Mouse (Mus musculus): ENCODE results near the gene Eif2d. TPM values are rescaled to one million over a fixed set of nuclear protein-coding genes. Genes with fewer than 3 reads are reported as not detected.

Gene Eif2d
- 19.7 and 20.1 TPM in 2 replicates for polyA plus RNA-seq (2012)

GRCm38 (mm10) chr1:131153018-131153629 lies at the start of gene Eif2d:
Gene Eif2d, plus strand, starts transcription at chr1:131153181.

GRCm38 (mm10) chr1:131138191-131139016 lies 14.6 kb upstream of the Eif2d start, which contains the start of gene Dyrk3:
Gene Dyrk3, minus strand, starts transcription at chr1:131138340.

Other genes with a start within 250 kb of the Eif2d start
- gene Il20, start 241.7 kb upstream of the Eif2d start, polyA plus RNA-seq (2012): not detected in 2 replicates
- not detected in 2 replicates for gene Il19, start 213.1 kb upstream of the Eif2d start, polyA plus RNA-seq (2012)
- not detected in 2 replicates for gene Il10, start 133.3 kb upstream of the Eif2d start, polyA plus RNA-seq (2012)
- 313 and 344 TPM in 2 replicates for gene Mapkapk2, start 55.4 kb upstream of the Eif2d start, polyA plus RNA-seq (2012)
- gene Dyrk3, start 14.8 kb upstream of the Eif2d start, polyA plus RNA-seq (2012): 13.4 and 24.3 TPM in 2 replicates
- 12.6 and 14.1 TPM in 2 replicates for gene Rassf5, start 92.1 kb downstream of the Eif2d start, polyA plus RNA-seq (2012)
- 28.8 and 34.4 TPM in 2 replicates for gene Ikbke, start 126.4 kb downstream of the Eif2d start, polyA plus RNA-seq (2012)

All from megakaryocyte-erythroid progenitor cell, adult 5 weeks (primary cell).